Mouse (Mus musculus): ENCODE data around the gene Aars2.

- TF ChIP-seq CTCF (IDR thresholded peaks at IDR 0.05; ENCODE audit: borderline replicate concordance, control insufficient read depth, extremely low read depth, insufficient read depth, low read length, poor library complexity) (no peak), POLR2A (IDR thresholded peaks at IDR 0.05; ENCODE audit: control insufficient read depth, extremely low read depth, insufficient read depth, low read length, poor library complexity) (no peak)
Observed at GRCm38 (mm10) chr17:45544001-45544872, 37.6 kb downstream of the Aars2 start.
